Mouse (Mus musculus): ENCODE data around the gene Nfu1. TPM values are rescaled to one million over a fixed set of nuclear protein-coding genes. Genes with fewer than 3 reads are reported as not detected.

Gene Nfu1
- polyA plus RNA-seq (2015; fragmentation: Nextera tagmentation; extraction: Ambion mirVana), result 76.6 and 80.9 TPM in 2 replicates

GRCm38 (mm10) chr6:87008887-87009286, at the start of gene Nfu1:
Gene Nfu1 (plus strand): TSS chr6:87009236.
- H3K27me3 ChIP-seq (ENCODE audit: control insufficient read depth, insufficient read depth, low read length), result no peaks in the 10 kb centered on the region
- peak within 1 kb of the TSS; percentile 63 for H3K4me2 ChIP-seq (replicated peaks; ENCODE audit: low read depth)
- no peaks in the 10 kb centered on the region for H3K4me1 ChIP-seq (replicated peaks; ENCODE audit: control insufficient read depth, insufficient read depth)
- DNase-seq (ENCODE audit: low spot score) (no peak), ATAC-seq (ENCODE audit: low FRiP score, low TSS enrichment) (no peak)
- WGBS, result 69% methylated on average over 6 of the region's 6 CpGs
- no peaks in the 10 kb centered on the region for H3K9me3 ChIP-seq (ENCODE audit: control insufficient read depth, low read length)
- H3K27ac ChIP-seq (replicated peaks), result peak within 1 kb of the TSS; percentile 85
- peak within 1 kb of the TSS; percentile 70 for H3K4me3 ChIP-seq (ENCODE audit: low read depth, low read length)
- peak within 1 kb of the TSS; percentile 87 for H3K9ac ChIP-seq (ENCODE audit: low read length)
- no peak for TF ChIP-seq EP300 (optimal IDR thresholded peaks at IDR 0.05)
- no peaks in the 10 kb centered on the region for H3K36me3 ChIP-seq (ENCODE audit: control insufficient read depth, insufficient read depth, low read length)

- 81% methylated on average over 7 of the region's 7 CpGs for WGBS
- Histone ChIP-seq H3K36me3 (ENCODE audit: control insufficient read depth, insufficient read depth, low read length) (peaks cover 24% of the 10 kb centered on the region), H3K4me2 (replicated peaks; ENCODE audit: low read depth) (no peak overlapping the region), H3K4me3 (ENCODE audit: low read depth, low read length) (no peak overlapping the region), H3K27me3 (ENCODE audit: control insufficient read depth, insufficient read depth, low read length) (no peaks in the 10 kb centered on the region), H3K9me3 (ENCODE audit: control insufficient read depth, low read length) (no peaks in the 10 kb centered on the region), H3K27ac (replicated peaks) (no peak overlapping the region), H3K4me1 (replicated peaks; ENCODE audit: control insufficient read depth, insufficient read depth) (no peaks in the 10 kb centered on the region), H3K9ac (ENCODE audit: low read length) (no peak overlapping the region)
- ATAC-seq (ENCODE audit: low FRiP score, low TSS enrichment) (no peak), DNase-seq (ENCODE audit: low spot score) (no peak)
- no peak for TF ChIP-seq EP300 (optimal IDR thresholded peaks at IDR 0.05)
- no peak for TF ChIP-seq CTCF (IDR thresholded peaks at IDR 0.05; ENCODE audit: low read depth)
Observed at GRCm38 (mm10) chr6:86963987-86964685, 44.9 kb upstream of the Nfu1 start.

- H3K4me3 ChIP-seq (ENCODE audit: low read depth, low read length), result no peak overlapping the region
- peaks cover 18% of the 10 kb centered on the region for H3K36me3 ChIP-seq (ENCODE audit: control insufficient read depth, insufficient read depth, low read length)
Observed at GRCm38 (mm10) chr6:86967166-86967565, 41.9 kb upstream of the Nfu1 start.

GRCm38 (mm10) chr6:86973956-86974355, 35.1 kb upstream of the Nfu1 start:
- H3K27ac ChIP-seq (replicated peaks), result no peak overlapping the region
- H3K27me3 ChIP-seq (ENCODE audit: control insufficient read depth, insufficient read depth, low read length), result no peaks in the 10 kb centered on the region
- no peak for DNase-seq (ENCODE audit: low spot score)
- no peak overlapping the region for H3K4me3 ChIP-seq (ENCODE audit: low read depth, low read length)
- no peaks in the 10 kb centered on the region for H3K4me1 ChIP-seq (replicated peaks; ENCODE audit: control insufficient read depth, insufficient read depth)
- no peak overlapping the region for H3K4me2 ChIP-seq (replicated peaks; ENCODE audit: low read depth)
- no peaks in the 10 kb centered on the region for H3K9me3 ChIP-seq (ENCODE audit: control insufficient read depth, low read length)
- peaks cover 8% of the 10 kb centered on the region for H3K36me3 ChIP-seq (ENCODE audit: control insufficient read depth, insufficient read depth, low read length)
- no peak for ATAC-seq (ENCODE audit: low FRiP score, low TSS enrichment)
- WGBS, result 90% methylated on average over 4 of the region's 4 CpGs
- no peak for TF ChIP-seq CTCF (IDR thresholded peaks at IDR 0.05; ENCODE audit: low read depth)
- TF ChIP-seq EP300 (optimal IDR thresholded peaks at IDR 0.05), result no peak
- no peak overlapping the region for H3K9ac ChIP-seq (ENCODE audit: low read length)

More at GRCm38 (mm10) chr6:86967166-86967565, 41.9 kb upstream of the Nfu1 start:
- no peak overlapping the region for H3K27ac ChIP-seq (replicated peaks)
- H3K4me2 ChIP-seq (replicated peaks; ENCODE audit: low read depth), result no peak overlapping the region
- DNase-seq (ENCODE audit: low spot score), result no peak
- TF ChIP-seq CTCF (IDR thresholded peaks at IDR 0.05; ENCODE audit: low read depth) (no peak), EP300 (optimal IDR thresholded peaks at IDR 0.05) (no peak)
- ATAC-seq (ENCODE audit: low FRiP score, low TSS enrichment), result no peak
- H3K9me3 ChIP-seq (ENCODE audit: control insufficient read depth, low read length), result no peaks in the 10 kb centered on the region
- H3K9ac ChIP-seq (ENCODE audit: low read length), result no peak overlapping the region
- 80% methylated on average over 2 of the region's 2 CpGs for WGBS
- no peaks in the 10 kb centered on the region for H3K4me1 ChIP-seq (replicated peaks; ENCODE audit: control insufficient read depth, insufficient read depth)
- no peaks in the 10 kb centered on the region for H3K27me3 ChIP-seq (ENCODE audit: control insufficient read depth, insufficient read depth, low read length)

GRCm38 (mm10) chr6:86978156-86978908, 30.7 kb upstream of the Nfu1 start:
- Histone ChIP-seq H3K4me2 (replicated peaks; ENCODE audit: low read depth) (no peak overlapping the region), H3K36me3 (ENCODE audit: control insufficient read depth, insufficient read depth, low read length) (peaks cover 5% of the 10 kb centered on the region), H3K4me1 (replicated peaks; ENCODE audit: control insufficient read depth, insufficient read depth) (no peaks in the 10 kb centered on the region), H3K9me3 (ENCODE audit: control insufficient read depth, low read length) (no peaks in the 10 kb centered on the region), H3K27ac (replicated peaks) (no peak overlapping the region), H3K27me3 (ENCODE audit: control insufficient read depth, insufficient read depth, low read length) (no peaks in the 10 kb centered on the region), H3K9ac (ENCODE audit: low read length) (no peak overlapping the region), H3K4me3 (ENCODE audit: low read depth, low read length) (no peak overlapping the region)
- DNase-seq (ENCODE audit: low spot score) (no peak), ATAC-seq (ENCODE audit: low FRiP score, low TSS enrichment) (peak; percentile 80)
- WGBS, result 57% methylated on average over 8 of the region's 8 CpGs
- TF ChIP-seq CTCF (IDR thresholded peaks at IDR 0.05; ENCODE audit: low read depth) (no peak), EP300 (optimal IDR thresholded peaks at IDR 0.05) (no peak)

- peak; percentile 80; the same call in 1 of the 2 replicates for ATAC-seq (ENCODE audit: low FRiP score, low TSS enrichment)
Observed at GRCm38 (mm10) chr6:86978909-86979265, 30.1 kb upstream of the Nfu1 start.

More at GRCm38 (mm10) chr6:86978909-86979265, 30.1 kb upstream of the Nfu1 start:
- 43% methylated on average over 6 of the region's 6 CpGs for WGBS
- H3K27ac ChIP-seq (replicated peaks), result no peak overlapping the region
- no peaks in the 10 kb centered on the region for H3K9me3 ChIP-seq (ENCODE audit: control insufficient read depth, low read length)
- H3K36me3 ChIP-seq (ENCODE audit: control insufficient read depth, insufficient read depth, low read length), result peaks cover 3% of the 10 kb centered on the region; the same call in 1 of the 2 replicates
- H3K4me1 ChIP-seq (replicated peaks; ENCODE audit: control insufficient read depth, insufficient read depth), result no peaks in the 10 kb centered on the region
- no peak overlapping the region for H3K4me3 ChIP-seq (ENCODE audit: low read depth, low read length)
- no peak overlapping the region for H3K9ac ChIP-seq (ENCODE audit: low read length)
- no peaks in the 10 kb centered on the region for H3K27me3 ChIP-seq (ENCODE audit: control insufficient read depth, insufficient read depth, low read length)
- peak; percentile 29 for DNase-seq (ENCODE audit: low spot score)
- no peak overlapping the region for H3K4me2 ChIP-seq (replicated peaks; ENCODE audit: low read depth)
- TF ChIP-seq EP300 (optimal IDR thresholded peaks at IDR 0.05) (no peak), CTCF (IDR thresholded peaks at IDR 0.05; ENCODE audit: low read depth) (no peak)

All from stomach, postnatal 0 days (tissue).